Mouse (Mus musculus) kidney, embryonic 14.5 days (tissue): ENCODE measurements around the gene Smg1. TPM values are rescaled to one million over a fixed set of nuclear protein-coding genes. Genes with fewer than 3 reads are reported as not detected.
"Not testable (repeated sequence)": the region's sequence is repeated elsewhere in the genome, so short reads cannot be mapped to it uniquely, and the experiment has no call there.

Experiments used
- ATAC-seq: fragments of 200-750 bp; cut with Nextera tagmentation; 2 replicates; pipeline ENCODE4 v1.8.0; 2017; ENCODE audit warnings: moderate number of reproducible peaks, mild to moderate bottlenecking, moderate TSS enrichment, moderate library complexity; ENCODE audit not compliant: low FRiP score, low TSS enrichment
- H3K27ac ChIP-seq: fragments of 300-500 bp; sonication (generic); 2 replicates; pipeline ENCODE4 v1.5.1; 2014; ENCODE audit warnings: low read depth, mild to moderate bottlenecking, low read length, moderate library complexity, mixed read lengths
- H3K27me3 ChIP-seq: fragments of 300-500 bp; sonication (generic); 2 replicates; pipeline ENCODE4 v1.6.1; 2014; ENCODE audit warnings: mild to moderate bottlenecking, low read length; ENCODE audit not compliant: control insufficient read depth, insufficient read depth
- H3K36me3 ChIP-seq: fragments of 300-500 bp; sonication (generic); 2 replicates; pipeline ENCODE4 v1.6.1; 2014; ENCODE audit warnings: low read length, mixed read lengths; ENCODE audit not compliant: control insufficient read depth, insufficient read depth
- H3K4me1 ChIP-seq: fragments of 300-500 bp; sonication (generic); 2 replicates; pipeline ENCODE4 v1.6.1; 2014; ENCODE audit warnings: low read length, mixed read lengths; ENCODE audit not compliant: control insufficient read depth, insufficient read depth
- H3K4me2 ChIP-seq: fragments of 300-500 bp; sonication (generic); replicated peaks from 2 replicates; pipeline ENCODE4 v1.6.1; 2014; ENCODE audit warnings: low read depth, mild to moderate bottlenecking, low read length
- H3K4me3 ChIP-seq: fragments of 300-500 bp; sonication (generic); 2 replicates; pipeline ENCODE4 v1.5.1; 2014; ENCODE audit warnings: mild to moderate bottlenecking, low read length
- H3K9ac ChIP-seq: fragments of 300-500 bp; sonication (generic); 2 replicates; pipeline ENCODE4 v1.6.1; 2014; ENCODE audit warnings: low read depth, mild to moderate bottlenecking, low read length, moderate library complexity
- H3K9me3 ChIP-seq: fragments of 300-500 bp; sonication (generic); 2 replicates; pipeline ENCODE4 v1.6.1; 2016; ENCODE audit warnings: low read length; ENCODE audit not compliant: control insufficient read depth
- WGBS: fragments of 180-500 bp; shearing (Covaris S2); extraction: QIAGEN DNeasy Blood & Tissue Kit; methylation state at CpG from one replicate; pipeline ENCODE4 v1.1.7; 2014; 5-methylcytosine and 5-hydroxymethylcytosine counted together
- polyA plus RNA-seq: library from polyadenylated mRNA; unstranded; fragments of >200 nt; fragmentation: Nextera tagmentation; extraction: Ambion mirVana; gene quantifications from 2 replicates; pipeline ENCODE4 v1.2.1, GENCODE M21; 2014

Smg1 gene
- polyA plus RNA-seq, 1 experiment from 2014 or later: 35.3 TPM

GRCm38 (mm10) chr7:118181123-118181522, 62.3 kb downstream of the Smg1 start:
- Histone ChIP-seq H3K4me3 (no peak overlapping the region), H3K27ac (no peak overlapping the region), H3K36me3 (peaks cover 73% of the 10 kb centered on the region), H3K4me1 (no peaks in the 10 kb centered on the region), H3K9me3 (no peaks in the 10 kb centered on the region), H3K4me2 (no peak overlapping the region), H3K27me3 (no peaks in the 10 kb centered on the region), H3K9ac (no peak overlapping the region)
- WGBS: 87% methylated on average over 3 of the region's 3 CpGs
- no peak for ATAC-seq

GRCm38 (mm10) chr7:118179782-118180181, 63.7 kb downstream of the Smg1 start:
- Histone ChIP-seq H3K27me3 (no peaks in the 10 kb centered on the region), H3K4me1 (no peaks in the 10 kb centered on the region), H3K27ac (no peak overlapping the region), H3K9ac (no peak overlapping the region), H3K4me3 (no peak overlapping the region), H3K36me3 (peaks cover 70% of the 10 kb centered on the region), H3K4me2 (no peak overlapping the region), H3K9me3 (no peaks in the 10 kb centered on the region)
- ATAC-seq: no peak
- 89% methylated on average over 3 of the region's 3 CpGs for WGBS

DNA sequence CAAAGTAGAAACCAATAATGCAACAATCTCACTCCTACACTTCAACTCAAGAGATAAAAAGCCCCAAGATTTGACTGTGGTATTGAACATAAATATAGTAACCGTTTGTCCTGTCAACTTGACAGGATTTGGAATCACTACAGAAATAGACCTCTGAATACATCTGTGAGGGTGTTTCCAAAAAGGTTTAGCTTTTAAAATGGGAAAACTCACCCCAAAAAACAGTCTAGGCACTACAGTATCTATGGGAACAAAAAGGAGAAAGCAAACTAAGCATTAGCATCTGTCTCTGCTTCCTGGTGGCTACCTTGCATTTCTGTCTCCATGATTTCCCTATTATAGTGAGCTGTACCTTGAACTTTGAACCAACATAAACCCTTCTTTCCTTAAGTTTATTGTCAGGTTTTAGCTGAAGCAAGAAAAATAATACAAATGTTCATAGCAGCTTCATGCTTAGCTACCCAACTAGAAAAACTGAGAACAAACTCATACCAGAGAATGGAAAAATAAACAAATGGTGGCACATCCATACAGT, 67.6 kb downstream of the Smg1 start:
- H3K27me3 ChIP-seq: no peaks in the 10 kb centered on the region
- peaks cover 60% of the 10 kb centered on the region for H3K36me3 ChIP-seq
- no peaks in the 10 kb centered on the region for H3K9me3 ChIP-seq
- H3K27ac ChIP-seq: no peak overlapping the region
- no peak for ATAC-seq
- H3K4me2 ChIP-seq: no peak overlapping the region
- no peaks in the 10 kb centered on the region for H3K4me1 ChIP-seq
- WGBS: 78% methylated on average over 1 of the region's 1 CpGs
- no peak overlapping the region for H3K9ac ChIP-seq
- no peak overlapping the region for H3K4me3 ChIP-seq

DNA sequence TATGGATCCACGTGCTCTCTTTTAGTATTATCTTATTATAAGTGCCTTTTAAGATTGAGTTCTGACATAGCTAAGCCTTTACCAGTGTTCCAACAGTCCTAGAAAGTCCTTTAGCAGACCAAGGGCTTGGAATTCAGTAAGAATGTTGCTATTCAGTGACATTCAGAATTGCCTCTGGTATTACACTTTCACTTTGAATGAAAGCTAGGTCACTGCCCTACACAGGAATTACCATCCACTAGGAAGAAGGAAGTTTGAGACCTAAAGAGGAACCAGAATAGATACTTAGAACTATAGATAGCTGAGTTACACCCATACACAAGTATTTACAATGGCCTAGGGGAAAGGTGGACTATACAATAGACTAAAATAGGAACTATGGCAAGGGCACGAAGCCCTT, 73.3 kb downstream of the Smg1 start:
- not testable (repeated sequence) for H3K9ac ChIP-seq, H3K4me3 ChIP-seq, ATAC-seq, H3K27ac ChIP-seq, H3K9me3 ChIP-seq, H3K4me2 ChIP-seq, H3K4me1 ChIP-seq, H3K27me3 ChIP-seq
- WGBS: 88% methylated on average over 2 of the region's 2 CpGs
- H3K36me3 ChIP-seq: peaks cover 72% of the 10 kb centered on the region

DNA sequence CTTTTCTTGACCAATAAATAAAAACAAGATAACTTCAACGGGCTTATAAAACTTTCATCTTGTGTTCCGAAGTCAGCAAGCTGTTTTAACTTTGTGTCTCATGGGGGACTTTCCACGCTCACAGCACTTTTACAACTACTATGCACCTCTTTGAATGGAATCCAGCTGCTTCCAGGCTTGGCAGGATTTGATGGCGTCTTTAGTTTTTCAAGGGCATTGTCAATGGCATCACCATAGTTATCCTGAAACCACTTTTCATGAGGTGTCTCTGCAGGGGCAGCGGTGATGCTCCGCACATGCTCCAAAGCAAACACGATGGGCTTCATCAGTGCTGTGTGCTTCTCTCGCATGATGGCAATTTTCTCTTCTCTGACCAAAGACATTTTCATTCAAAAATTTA, 80.5 kb downstream of the Smg1 start:
- Histone ChIP-seq H3K27ac (no peak overlapping the region), H3K4me3 (no peak overlapping the region), H3K27me3 (no peaks in the 10 kb centered on the region), H3K4me2 (no peak overlapping the region), H3K4me1 (no peaks in the 10 kb centered on the region), H3K36me3 (peaks cover 61% of the 10 kb centered on the region), H3K9ac (no peak overlapping the region), H3K9me3 (no peaks in the 10 kb centered on the region)
- no peak for ATAC-seq
- 82% methylated on average over 8 of the region's 8 CpGs for WGBS

- ATAC-seq: no peak
- Histone ChIP-seq H3K36me3 (peaks cover 59% of the 10 kb centered on the region), H3K9ac (no peak overlapping the region), H3K4me2 (no peak overlapping the region), H3K27me3 (no peaks in the 10 kb centered on the region), H3K9me3 (no peaks in the 10 kb centered on the region), H3K4me1 (no peaks in the 10 kb centered on the region), H3K27ac (no peak overlapping the region), H3K4me3 (no peak overlapping the region)
- WGBS: 94% methylated on average over 3 of the region's 3 CpGs
Measured at GRCm38 (mm10) chr7:118160121-118160520, 83.3 kb downstream of the Smg1 start.

DNA sequence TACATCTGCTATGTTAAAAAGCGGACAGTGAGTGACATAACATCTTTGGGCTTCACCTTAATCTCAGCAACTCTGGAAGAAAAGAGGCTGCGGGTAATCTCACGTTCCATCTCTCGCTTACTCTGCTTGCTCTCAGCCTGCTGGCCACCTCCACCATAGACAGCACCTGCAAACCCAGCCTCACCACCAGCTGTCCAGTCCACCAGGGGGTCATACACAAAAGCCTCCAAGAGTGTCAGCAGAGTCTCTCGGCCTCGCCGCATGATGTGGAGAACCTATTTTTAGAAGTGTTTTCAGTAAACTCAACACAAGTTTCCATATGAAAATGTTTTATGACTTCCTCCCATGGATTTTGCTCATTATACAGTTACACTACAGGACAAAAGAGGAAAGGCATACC, 87.0 kb downstream of the Smg1 start:
- peaks cover 77% of the 10 kb centered on the region for H3K36me3 ChIP-seq
- H3K27me3 ChIP-seq: no peaks in the 10 kb centered on the region
- no peak overlapping the region for H3K4me3 ChIP-seq
- ATAC-seq: no peak
- no peaks in the 10 kb centered on the region for H3K9me3 ChIP-seq
- no peak overlapping the region for H3K4me2 ChIP-seq
- no peaks in the 10 kb centered on the region for H3K4me1 ChIP-seq
- H3K9ac ChIP-seq: no peak overlapping the region
- WGBS: 94% methylated on average over 7 of the region's 7 CpGs
- no peak overlapping the region for H3K27ac ChIP-seq

DNA sequence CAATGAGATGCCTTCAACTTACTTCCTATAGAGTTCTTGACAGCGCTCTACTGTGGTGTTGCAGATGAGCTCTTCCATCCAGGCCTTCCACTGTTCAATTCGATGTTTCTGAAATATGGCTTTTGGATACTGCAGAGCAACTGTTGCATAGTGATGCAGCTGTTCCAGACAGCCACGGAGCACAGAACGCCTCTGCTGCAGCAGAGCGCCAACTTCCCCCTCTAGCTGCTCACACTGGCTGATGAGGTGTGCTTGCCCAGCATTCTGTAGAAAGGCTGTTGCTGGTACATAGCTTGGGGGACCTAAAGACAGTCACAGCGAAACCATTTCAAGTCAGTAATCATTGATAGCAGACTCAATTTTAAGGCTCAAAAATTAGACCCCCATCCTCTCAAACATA, 89.3 kb downstream of the Smg1 start:
- no peaks in the 10 kb centered on the region for H3K4me1 ChIP-seq
- H3K36me3 ChIP-seq: peaks cover 71% of the 10 kb centered on the region
- ATAC-seq: no peak

GRCm38 (mm10) chr7:118143602-118144001, 99.9 kb downstream of the Smg1 start:
- Histone ChIP-seq H3K4me3 (no peak overlapping the region), H3K9ac (no peak overlapping the region), H3K27me3 (no peaks in the 10 kb centered on the region), H3K36me3 (peaks cover 84% of the 10 kb centered on the region), H3K4me2 (no peak overlapping the region), H3K9me3 (no peaks in the 10 kb centered on the region), H3K4me1 (no peaks in the 10 kb centered on the region), H3K27ac (no peak overlapping the region)
- 88% methylated on average over 3 of the region's 3 CpGs for WGBS
- no peak for ATAC-seq

More for the DNA sequence above, 89.3 kb downstream of the Smg1 start:
- Histone ChIP-seq H3K4me2 (no peak overlapping the region), H3K27me3 (no peaks in the 10 kb centered on the region), H3K4me3 (no peak overlapping the region), H3K9ac (no peak overlapping the region), H3K27ac (no peak overlapping the region), H3K9me3 (no peaks in the 10 kb centered on the region)
- WGBS: 93% methylated on average over 6 of the region's 6 CpGs
